Mouse (Mus musculus) kidney, adult 2 months (tissue): Measurements from ENCODE around the gene Tmem212.

Experiments
- CTCF ChIP-seq: fragments of 200-500 bp; conservative IDR thresholded peaks from 2 replicates; pipeline ENCODE4 v1.5.1; 2011; ENCODE audit warnings: low read depth, mild to moderate bottlenecking, control low read depth, low read length, moderate library complexity, mixed read lengths; ENCODE audit not compliant: insufficient read depth, insufficient read length
- POLR2A ChIP-seq: fragments of 200-500 bp; IDR thresholded peaks from one replicate; pipeline ENCODE4 v1.6.1; 2011; ENCODE audit warnings: low read depth, low read length, control low read depth

DNA sequence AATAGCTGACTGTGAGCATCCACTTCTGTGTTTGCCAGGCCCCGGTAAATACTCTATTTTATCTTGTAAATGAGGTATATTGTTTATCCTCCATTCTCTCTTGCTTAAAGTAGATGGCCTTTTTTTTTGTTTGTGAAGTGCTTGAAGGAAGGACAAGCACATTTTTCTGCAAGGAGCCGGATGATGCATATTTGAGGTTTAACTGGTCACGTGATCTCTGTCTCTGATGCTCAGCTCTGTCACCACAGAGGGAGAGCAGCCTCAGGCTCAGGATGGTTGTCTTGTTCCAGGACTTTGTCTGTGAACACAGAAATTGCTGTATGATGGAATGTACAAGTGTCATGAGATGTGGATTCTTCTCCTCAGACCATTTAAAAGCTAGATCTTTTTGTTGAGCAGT is 28.4 kb downstream of the Tmem212 start:
- TF ChIP-seq POLR2A = no peak
- TF ChIP-seq CTCF = no peak
